Mouse (Mus musculus) liver, postnatal 0 days (tissue): ENCODE results near the gene Alx1.

Source experiments
- CTCF ChIP-seq: sonication (generic); IDR thresholded peaks from 2 replicates; pipeline ENCODE4 v1.5.1; 2016; ENCODE audit warnings: antibody characterized with exemption, low read depth
- EP300 ChIP-seq: IDR thresholded peaks from 2 replicates; pipeline ENCODE4 v1.6.1; 2016; ENCODE audit warnings: antibody characterized with exemption, low read depth, mild to moderate bottlenecking

DNA sequence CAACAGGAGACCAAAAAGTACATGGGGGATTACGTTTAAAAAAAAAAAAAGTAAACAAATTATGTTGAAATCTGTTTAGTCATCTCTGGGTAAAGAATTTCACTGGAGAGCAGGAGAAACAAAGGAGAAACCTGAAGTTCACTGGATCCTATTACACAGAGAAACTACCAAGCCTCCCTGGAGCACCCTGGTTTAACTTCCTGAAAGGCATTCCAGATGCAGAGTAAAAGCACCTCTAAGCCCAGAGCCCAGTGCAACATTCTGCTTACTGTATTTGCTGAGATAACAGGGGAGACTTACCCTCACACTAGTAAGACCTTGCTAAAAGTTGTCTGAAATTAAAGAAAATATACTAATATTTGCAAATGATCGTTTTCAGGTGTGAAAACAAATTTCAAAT, 15.0 kb upstream of the Alx1 start:
- TF ChIP-seq CTCF, result no peak
- no peak for TF ChIP-seq EP300
